Mouse (Mus musculus) brain, embryonic 18.5 days (tissue): ENCODE measurements at regions not wholly inside any gene's neighbourhood (a gene's known extent, or its start where the extent isn't known, plus 50 kb on each side); places are given as distances from the start of the nearest gene placed in this dataset.
"Not testable (repeated sequence)": the region's sequence is repeated elsewhere in the genome, so short reads cannot be mapped to it uniquely, and the experiment has no call there.

ENCODE experiments used
- DNase-seq: peaks from one replicate; pipeline ENCODE4 v3.0.0-alpha.2; 2012; ENCODE audit warnings: low read depth, low spot score

GRCm38 (mm10) chr8:99763012-99763411, 346.7 kb upstream of the Cdh8 start:
- DNase-seq = no peak

DNA sequence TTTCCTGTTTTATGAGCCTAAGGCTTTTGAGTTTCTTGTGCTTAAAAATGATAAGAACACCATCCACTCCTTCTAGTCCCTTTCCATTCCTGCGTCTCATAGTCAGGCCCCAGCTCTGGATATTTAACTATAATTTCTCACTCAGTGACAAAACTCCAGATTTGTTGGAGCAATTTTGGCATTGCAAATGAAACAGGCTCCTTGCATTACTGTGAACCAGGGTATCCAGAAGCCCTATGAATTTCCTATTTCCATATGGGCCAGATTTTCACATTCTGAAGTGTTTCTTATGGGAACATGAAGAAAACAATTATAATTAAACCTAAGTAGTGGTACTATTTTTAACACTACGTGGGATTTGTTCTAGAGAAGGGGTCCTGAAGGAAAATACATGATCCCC, 319.9 kb upstream of the Cdh8 start:
- peak; percentile 73 for DNase-seq

DNA sequence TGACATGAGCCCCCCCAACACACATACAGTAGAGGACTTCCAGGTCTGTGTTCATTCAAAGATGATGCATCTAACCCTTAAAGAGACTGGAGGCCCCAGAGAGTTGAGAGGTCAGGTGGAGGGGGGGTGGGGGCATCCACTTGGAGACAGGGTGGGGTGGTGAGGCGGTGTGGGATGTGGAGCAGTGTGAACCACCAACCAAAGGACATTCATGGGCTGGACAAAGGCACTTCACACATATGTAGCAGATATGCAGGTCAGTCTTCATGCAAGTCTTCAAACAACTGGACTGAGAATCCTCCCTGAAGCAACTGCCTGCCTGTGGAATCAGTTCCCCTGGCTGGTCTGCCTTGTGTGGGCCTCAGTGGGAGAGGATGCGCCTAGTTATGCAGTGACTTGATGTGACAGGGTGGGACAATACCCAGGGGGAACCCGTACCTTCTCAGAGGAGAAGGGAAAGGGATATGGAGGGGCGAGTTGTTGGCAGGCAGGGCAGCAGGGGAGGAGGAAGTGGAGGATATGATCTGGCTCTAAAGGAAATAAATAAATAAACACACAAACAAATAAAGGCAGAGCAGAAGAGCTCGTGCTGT, 308.5 kb upstream of the Cdh8 start:
- DNase-seq = no peak

DNA sequence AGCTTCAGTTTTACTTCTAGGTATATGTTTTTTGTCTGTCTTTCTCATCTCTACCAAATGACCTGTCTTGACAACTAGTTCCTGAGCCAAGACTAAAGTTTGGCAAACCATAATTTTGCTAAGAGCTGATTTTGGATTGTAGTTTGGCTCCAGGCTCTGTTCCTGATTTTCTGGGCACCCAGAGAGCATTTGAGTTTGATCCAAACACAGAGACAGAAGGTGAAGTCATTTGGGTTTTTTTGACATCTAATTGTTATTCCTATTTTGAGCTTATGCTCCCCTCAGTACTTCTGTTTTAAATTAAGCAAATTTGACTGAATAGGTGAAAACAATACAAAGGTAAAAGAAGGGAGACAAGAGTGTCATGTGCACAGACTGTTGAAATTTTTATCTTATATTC, 302.7 kb upstream of the Cdh8 start:
- DNase-seq = no peak

GRCm38 (mm10) chr8:99681673-99682072, 265.4 kb upstream of the Cdh8 start:
- no peak for DNase-seq

GRCm38 (mm10) chr8:99679253-99679899, 263.1 kb upstream of the Cdh8 start:
- not testable (repeated sequence) for DNase-seq

GRCm38 (mm10) chr8:99667693-99668092, 251.4 kb upstream of the Cdh8 start:
- not testable (repeated sequence) for DNase-seq

- no peak for DNase-seq
Observed at GRCm38 (mm10) chr8:99651302-99651621, 235.0 kb upstream of the Cdh8 start.

DNA sequence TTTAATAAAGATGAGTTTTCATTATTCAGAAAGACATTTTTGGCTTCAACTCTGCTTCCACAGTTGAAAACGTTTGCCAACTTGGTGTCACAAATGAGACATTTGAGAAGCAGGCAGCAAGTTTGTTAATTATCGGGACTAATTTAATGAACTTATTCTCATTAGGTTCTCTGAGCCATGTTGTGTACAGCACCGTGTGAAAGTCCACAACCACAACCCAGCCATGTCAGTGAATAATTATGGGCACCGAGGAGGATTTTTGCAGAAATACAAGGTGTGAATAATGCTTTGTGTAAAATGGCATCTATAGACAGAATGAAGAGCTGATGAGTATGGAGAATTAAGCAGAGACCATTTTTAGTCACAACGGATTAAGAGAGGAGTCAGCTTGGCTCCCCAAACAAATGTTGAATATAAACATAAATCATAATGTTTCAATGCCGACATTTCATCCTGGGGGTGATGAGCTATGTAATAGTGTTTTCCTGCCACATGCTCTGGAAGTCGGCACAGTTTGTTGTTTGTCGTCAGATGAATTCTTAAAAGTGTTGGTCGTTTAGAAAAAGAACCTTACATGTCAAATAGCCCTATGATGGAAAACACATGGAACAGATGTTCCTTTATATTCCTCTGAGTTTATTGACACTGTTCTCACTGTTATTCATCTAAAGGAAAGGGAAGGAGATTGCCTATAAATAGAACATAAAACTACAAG, 234.5 kb upstream of the Cdh8 start:
- DNase-seq = no peak

GRCm38 (mm10) chr8:99640543-99640942, 224.3 kb upstream of the Cdh8 start:
- DNase-seq = no peak

DNA sequence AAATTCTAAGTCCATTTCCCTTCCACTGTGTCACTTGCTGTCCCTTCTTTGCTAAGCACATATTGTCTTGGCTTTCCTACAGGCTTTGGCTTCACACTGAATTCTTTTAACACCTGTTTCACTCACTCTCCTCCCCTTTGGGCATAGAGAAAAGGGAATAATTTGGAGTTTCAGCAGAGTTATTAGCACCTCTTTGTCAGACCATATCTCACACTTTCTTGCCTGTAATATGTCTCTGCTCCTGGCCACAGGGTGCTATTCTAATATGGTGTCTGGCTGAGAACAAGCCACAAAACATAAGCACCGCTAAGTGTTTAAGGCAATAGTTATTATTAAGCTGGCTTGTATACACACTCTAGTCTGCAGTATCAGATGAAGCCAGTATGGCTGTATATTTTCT, 214.7 kb upstream of the Cdh8 start:
- DNase-seq = not testable (repeated sequence)

- no peak for DNase-seq
Observed at GRCm38 (mm10) chr8:99621626-99622025, 205.4 kb upstream of the Cdh8 start.

DNA sequence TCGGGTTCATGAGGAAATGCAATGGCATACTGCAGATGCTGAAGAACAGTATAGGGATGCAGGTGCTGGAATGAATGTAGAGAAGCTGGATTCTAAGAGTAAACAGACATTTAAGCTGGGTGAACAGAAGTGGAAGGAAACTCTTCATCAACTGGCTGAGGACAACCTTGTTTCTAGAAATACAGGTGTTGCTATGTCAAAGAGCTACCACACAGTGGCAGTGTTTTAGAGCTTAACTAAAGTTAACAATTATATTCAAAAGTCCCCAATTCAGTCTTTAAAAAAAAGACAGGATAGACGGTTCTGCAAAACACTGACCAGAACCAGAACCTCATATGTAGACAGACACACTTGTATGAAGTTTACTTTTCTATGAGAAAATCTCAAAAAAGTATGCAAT, 188.1 kb upstream of the Cdh8 start:
- not testable (repeated sequence) for DNase-seq

DNA sequence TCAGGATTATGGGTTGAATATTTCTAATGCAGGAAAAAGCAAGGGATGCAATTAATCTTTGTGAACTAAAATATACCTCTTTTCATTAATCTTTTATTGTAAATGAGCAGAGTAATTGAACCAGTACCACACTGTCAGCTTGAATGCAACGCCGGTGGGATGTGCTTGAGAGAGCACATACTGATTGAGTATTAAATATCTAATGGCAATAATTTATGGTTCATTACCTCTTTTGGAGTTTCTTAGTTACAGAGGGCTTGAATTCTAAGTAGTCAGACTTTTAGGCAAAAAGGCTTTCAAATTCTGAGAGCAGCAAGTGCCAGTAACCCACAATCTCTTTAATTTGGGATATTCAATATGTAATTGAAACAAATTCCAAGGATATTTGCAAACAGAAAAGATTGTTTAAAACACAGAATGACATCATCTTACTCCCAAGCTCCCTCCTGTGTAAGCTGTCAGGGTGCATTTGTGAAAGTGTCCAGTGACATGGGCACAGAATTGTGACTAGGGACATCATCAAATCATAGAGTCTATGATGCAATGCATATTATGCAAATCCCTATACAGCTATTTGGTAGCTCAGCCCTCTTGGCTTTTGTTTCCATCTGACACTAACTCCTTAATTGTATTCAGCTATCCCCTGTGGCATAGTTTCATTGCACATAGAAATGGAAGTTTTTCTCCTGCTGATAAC, 175.2 kb upstream of the Cdh8 start:
- no peak for DNase-seq

- DNase-seq = no peak
Observed at GRCm38 (mm10) chr8:99544102-99544501, 127.8 kb upstream of the Cdh8 start.

DNA sequence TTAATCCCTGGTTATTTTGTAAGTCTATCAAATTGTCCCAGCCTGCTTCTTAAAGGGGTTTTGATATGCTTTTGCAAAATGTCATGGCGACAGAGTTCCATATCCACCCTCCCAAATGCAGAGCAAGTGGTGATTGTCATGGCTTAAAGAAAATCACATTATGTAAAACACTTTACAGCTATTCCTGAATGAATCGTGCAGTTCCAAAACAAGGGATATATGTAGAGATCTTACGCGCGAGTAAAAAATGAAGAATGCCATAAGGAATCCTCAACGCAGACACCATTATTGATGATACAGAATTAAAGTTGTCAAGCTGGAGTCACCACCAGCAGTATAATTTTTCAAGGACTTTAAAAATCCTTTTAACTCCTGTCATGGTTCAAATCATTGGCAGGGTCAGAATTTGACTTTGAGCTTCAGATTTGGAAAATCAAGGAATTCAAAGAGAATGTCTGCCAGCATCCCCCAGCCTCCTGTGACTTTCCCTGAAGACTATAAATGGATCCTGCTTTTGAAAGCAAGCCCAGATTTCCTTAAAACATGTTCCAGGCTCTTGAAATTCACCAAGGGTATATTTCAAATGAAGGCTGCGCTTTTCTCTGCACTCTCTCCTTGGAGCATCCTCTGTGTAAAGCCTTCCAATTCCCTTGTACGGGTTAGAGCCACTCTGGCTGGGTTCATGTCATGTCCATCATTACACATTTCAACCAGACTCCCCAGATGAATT, 116.6 kb upstream of the Cdh8 start:
- DNase-seq = peak; percentile 61

GRCm38 (mm10) chr8:99502055-99502454, 85.8 kb upstream of the Cdh8 start:
- no peak for DNase-seq
